Mouse (Mus musculus): ENCODE measurements around the gene Grtp1. TPM values are rescaled to one million over a fixed set of nuclear protein-coding genes. Genes with fewer than 3 reads are reported as not detected.

Gene Grtp1
- total RNA-seq, 2 experiments from 2014 or later, result 4.0 to 4.9 TPM

DNA sequence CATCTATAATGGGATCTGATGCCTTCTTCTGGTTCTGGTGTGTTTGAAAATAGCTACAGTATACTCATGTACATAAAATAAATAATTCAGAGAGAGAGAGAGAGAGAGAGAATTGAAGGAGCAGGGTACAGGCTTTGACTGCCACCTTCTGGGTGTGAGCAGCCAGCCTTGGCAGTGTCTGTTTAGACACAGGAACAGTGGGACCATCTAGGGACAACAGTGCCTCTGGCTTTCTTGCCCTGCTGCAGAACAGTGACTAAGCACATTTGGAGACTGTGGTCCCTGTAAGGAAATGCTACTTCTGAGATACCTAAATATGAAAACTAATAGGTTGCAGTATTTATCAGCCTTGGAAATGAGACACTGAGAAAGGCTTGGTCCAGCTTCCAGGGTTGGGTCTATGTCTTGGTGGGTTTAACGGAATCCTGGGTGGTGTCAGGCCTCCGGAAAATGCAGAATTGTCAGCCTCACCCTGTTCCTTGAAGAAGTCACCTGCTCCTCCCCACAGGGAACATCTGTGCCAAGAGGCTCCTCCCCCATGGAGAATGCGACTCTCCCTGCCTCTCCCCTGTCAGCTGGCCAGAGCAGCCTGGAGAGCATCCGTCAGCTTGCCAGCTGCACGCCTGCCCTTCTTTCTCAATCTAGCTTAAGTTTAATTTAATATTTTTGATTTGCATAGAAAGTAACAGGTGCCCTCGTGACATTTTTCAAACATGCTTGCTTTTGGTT, 8.4 kb upstream of the Grtp1 start:
- intact Hi-C loops (cut with DNase I), result no loop called here
- DNase-seq (ENCODE audit: low spot score in 2 of 2), result no peak

DNA sequence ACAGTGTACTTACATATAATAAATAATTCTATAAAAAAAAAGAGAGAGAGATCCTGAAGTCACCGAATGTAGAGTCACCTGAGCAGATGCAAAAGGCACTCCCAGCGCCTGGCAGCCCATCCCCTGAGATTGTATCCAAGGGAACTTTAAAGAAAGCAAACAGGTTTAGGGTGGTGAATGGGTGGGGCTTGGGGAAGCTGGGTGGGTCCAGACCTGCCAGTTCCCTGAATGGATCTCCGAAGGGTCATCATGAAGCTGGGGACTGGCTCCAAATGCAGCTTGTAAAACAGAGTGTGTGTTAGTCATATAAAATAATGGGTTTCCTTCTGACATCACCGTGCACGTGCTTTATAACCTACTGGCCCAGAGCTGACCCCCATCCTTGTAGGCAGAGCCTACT, 5.9 kb upstream of the Grtp1 start:
- intact Hi-C loops (cut with DNase I), result no loop called here
- DNase-seq (ENCODE audit: low spot score in 2 of 2), result no peak

DNA sequence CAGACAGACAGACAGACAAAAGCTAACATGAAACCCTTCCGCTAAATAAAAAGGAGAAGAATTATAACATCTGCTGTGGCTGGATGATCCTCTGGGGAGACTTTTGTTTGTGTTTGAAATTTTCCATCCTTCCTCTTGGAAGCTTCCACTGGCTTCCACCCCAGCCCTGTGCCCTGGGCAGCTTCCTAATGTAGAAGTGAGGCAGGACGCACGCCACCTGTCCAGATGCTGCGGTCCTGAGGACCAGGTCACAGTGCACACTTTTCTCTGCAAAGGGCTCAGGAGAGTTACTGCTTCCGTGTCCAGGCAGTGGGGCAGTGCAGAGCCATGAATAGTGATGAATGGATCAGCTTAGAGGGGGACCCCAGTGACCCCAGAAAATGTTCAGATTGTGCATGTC, 4.9 kb upstream of the Grtp1 start:
- intact Hi-C loops (cut with DNase I), result no loop called here
- DNase-seq (ENCODE audit: low spot score in 2 of 2), result no peak

DNA sequence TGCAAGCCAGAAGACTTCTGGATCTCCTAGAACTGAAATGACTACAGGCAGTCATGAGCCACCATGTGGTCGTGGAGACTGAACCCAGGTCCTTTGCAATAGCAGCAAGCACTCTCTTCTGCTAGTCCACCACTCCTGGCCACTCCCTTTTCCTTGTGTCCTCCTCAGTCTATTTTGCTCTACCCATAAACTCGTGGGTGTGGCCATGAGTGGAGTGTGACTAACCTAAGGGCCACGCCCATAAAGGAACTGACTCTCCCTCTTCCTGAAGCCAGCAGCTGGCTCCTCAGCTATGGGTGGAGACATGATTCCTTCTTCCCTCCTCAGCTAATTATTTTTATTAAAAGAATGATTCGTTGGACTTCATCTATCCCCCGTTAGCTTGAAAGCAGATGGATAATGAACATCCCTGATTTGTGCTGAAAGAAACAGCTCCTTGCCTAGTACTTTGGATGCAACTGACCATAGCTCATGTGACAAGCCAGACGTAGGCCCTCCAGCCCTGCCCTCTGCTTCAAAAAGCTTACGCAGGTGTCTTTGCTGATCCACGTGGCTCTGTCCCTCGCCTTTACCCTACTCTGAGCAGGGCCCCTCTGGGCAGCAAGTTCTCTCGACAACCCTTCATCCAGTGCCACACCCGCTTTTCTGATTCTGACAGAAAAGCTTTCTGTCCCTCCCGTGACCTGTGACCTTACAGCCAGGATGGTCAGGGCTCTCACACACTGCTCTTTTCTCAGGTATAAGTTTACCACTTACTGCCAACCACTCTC, 4.1 kb upstream of the Grtp1 start:
- intact Hi-C loops (cut with DNase I), result no loop called here
- DNase-seq (ENCODE audit: low spot score in 2 of 2), result no peak

DNA sequence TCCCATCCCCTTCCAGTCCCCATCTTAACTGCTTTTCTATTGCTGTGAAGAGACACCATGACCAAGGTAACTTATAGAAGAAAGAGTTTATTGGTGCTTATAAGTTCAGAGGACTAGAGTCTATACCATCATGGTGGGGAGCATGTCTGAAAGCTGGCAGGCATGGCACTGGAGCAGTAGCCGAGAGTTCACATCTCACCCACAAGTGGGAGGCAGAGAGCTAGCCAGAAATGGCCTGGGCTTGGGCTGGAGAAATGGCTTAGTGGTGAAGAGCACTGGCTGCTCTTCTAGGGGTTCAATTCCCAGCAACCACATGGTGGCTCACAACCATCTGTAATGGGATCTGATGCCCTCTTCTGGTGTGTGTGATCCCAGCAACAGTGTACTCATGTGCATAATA, 3.1 kb upstream of the Grtp1 start:
- DNase-seq (ENCODE audit: low spot score in 2 of 2), result no peak
- intact Hi-C loops (cut with DNase I), result no loop called here

DNA sequence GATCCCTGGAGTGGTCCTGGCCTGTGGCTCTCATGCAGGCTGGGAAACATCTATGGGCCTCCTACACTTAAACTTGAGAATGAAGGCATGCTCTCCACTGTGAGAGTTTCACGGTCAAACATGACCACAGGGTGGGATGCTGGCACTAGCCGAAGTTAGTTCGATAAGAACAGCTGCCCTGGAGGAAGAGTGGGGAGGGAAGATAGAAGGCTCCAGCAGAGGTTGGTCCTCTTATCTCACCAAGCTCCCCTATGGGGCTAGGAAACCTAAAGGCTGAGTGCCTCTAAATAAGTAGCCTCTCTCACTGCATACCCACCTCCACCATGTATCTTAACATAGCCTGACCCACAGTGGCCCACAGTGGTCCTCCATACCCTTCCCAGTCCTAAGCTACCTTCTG, 2.4 kb upstream of the Grtp1 start:
- no peak for DNase-seq (ENCODE audit: low spot score in 2 of 2)
- intact Hi-C loops (cut with DNase I), result no loop called here

DNA sequence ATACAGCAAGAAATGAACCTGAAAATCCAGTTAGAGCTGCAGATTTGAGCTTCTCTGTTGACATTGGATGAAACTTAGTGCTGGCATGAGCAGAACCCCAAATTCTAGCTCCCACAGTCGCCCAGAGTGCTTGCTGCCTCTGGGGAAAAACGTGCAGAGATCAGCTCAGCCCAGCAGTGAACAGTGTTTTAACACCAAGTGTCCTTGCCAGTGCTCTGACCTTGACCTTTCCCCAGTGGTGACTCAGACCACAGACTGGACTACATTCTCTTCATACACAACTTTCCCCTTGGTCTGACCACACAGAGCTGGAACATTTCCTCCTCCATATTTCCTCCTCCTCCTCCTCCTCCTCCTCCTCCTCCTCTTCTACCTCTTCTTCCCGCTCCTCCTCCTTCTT, 1.6 kb upstream of the Grtp1 start:
- intact Hi-C loops (cut with DNase I), result no loop called here
- DNase-seq (ENCODE audit: low spot score in 2 of 2), result no peak

DNA sequence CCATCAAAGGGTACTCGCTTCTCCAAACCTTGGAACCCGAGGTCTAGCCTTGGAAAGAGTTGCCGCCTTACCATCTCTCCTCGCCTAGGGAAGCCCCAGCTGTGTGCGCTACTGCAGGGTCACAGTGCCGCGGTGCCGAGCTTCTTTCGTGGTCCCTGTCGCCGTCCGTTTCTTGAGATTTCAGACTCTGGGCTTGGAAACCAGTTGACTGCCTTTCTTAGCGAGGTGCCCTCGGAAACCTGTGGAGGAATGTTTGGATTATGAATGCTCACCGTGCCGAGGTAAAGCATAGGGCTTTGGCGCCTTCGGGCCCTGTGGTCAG, 554 bp upstream of the Grtp1 start:
- intact Hi-C loops (cut with DNase I), result no loop called here
- DNase-seq (ENCODE audit: low spot score in 2 of 2), result no peak

DNA sequence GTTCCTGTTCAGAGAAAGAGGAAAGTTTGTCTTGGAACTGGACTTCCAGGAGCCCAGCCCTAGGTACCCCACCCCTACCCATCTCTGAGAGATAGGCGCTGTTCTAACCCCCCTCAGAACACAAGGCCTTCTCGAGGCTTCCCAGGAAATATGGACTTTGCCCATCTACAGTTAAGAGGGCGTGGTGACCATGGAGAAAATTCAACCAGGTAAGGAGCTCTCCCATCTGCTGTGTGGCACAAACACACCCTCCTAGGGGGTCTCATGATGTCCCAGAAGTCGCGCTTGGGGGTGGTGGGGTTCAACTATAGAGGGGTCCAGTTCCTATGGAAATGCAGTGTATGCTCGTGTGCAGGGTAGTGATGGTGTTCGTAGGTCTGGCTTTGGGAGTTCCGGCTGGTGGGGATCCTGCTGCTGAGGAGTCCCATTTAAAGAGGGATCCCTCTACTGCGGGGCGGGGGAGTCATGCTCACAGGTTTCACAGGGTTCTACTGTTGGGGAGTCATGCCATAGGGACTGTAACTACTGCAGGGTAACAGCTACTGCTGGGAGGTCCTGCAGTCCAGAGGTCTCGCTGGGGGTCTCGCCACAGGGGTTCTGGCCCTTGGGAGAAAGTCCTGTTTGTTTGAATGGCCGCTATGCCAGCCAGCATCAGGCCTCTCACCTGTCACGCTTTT, 897 bp downstream of the Grtp1 start:
- no peak for DNase-seq (ENCODE audit: low spot score in 2 of 2)
- intact Hi-C loops (cut with DNase I), result no loop called here

DNA sequence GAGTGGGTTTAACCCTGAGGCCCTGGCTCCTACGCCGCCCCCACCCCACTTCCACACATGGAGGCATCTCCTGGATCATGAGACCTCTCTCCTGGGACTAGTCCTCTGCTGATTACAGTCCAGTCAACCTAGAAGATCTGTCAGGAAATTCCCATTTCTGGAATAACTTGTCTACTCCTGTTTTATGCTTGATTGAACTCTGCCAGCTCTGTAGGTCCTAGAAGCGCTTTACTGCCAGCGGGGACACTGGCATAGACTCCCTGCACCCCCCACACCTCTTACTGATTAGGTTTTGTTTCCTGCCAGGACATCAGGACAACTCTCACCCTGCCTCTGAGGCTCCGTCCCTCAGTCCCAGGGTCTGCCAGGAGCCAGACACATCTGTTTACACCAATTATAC, 2.9 kb downstream of the Grtp1 start:
- DNase-seq (ENCODE audit: low spot score in 2 of 2), result no peak
- intact Hi-C loops (cut with DNase I), result no loop called here

DNA sequence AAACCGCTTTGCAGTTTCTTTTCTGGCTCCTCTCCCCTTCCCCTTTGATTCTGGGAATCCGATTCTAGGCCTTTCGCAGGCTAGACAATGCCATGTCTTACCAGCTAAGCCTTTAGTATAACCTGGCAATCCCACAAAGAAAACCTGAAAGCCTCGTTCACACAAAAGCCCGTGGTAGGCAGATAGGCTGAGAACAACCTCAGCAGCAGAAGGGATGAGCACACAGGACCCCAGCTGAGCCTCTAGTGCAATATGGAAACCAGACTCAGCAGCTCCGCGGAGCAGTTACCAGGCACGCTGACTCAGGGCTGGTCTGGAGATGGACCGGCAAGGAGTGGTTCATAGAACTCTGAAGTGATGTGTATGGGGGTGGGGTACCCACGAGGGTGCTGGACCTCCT, 5.6 kb downstream of the Grtp1 start:
- no peak for DNase-seq (ENCODE audit: low spot score in 2 of 2)
- intact Hi-C loops (cut with DNase I), result no loop called here

DNA sequence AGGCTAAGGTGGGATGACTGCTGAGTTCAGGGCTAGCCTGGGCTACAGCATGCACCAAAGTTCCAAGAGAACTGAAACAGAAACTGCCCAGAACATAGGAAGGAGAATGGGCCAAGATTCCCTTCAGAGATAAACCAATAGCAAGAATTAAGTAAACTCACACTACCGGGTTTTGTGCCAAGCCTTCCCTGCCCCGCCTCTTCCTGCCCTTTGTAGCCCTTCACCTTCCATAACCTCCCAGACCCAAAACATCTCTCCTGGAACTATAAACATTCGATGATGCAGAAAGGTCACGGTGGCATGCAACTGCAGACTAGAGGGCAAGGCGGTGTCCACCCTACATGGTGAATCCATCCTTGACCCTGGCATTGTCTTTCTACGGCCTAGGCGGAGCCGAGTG, 10.2 kb downstream of the Grtp1 start:
- intact Hi-C loops (cut with DNase I), result no loop called here
- DNase-seq (ENCODE audit: low spot score in 2 of 2), result no peak

DNA sequence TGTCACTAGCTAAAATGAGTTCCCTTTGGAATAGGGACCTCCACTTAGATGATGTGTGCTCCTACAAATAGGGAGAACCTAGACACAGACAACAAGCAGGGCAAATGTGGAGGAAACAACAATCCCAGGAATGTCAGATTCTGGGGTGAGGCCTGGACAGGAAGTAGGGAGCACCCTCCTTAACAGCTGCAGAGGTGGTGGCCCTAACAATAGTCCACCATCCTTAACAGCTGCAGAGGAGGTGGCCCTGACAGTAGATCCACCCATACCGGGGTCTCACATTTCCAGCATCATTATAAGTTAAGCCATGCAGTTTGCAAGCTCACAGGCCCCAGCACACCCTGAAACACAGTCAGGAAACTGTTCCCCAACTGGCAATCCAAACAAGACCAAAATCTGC, 11.6 kb downstream of the Grtp1 start:
- intact Hi-C loops (cut with DNase I), result no loop called here
- DNase-seq (ENCODE audit: low spot score in 2 of 2), result no peak

DNA sequence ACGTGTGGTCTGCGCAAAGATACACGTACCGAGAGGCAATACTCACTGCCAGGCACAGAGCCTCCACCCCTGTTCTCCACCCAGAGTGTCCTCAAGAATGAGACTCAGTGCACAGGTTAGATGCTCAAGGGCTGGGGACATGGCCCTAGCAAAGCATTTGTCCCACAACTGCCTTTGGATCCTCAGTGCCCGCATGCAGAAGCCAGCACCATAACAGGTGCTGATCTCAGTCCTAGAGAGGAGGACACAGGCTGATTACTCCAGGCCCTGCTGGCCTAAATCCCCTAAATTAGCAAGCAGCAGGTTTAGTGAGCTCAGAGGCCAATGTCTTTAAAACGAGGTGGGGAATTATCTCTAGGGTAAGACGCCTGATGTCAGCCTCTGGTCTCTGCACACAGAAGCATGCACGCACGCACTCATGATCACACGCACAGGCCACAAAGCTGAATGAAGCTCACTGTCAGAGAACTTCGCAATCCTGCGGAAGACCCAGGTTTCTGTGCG, 12.3 kb downstream of the Grtp1 start:
- DNase-seq (ENCODE audit: low spot score in 2 of 2), result no peak
- intact Hi-C loops (cut with DNase I), result no loop called here

DNA sequence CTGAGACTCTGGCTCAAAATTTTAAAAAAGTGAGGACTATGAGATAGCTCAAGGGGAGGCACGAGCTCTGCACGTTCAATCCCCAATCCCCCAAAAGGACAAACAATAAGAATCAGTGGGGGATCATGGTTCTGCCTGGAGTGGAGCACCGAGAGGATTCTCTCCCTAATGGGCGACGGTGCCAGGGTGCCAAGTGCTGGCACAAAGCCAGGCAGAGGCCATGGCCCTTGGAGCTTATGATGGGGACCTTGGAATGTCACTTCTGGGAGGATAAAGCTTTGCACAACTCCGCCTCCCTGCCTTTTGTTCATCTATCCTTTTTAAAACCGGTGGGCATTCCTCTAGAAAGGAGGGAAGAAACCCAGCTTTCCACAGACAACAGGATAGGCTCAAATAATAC, 12.8 kb downstream of the Grtp1 start:
- intact Hi-C loops (cut with DNase I), result no loop called here
- DNase-seq (ENCODE audit: low spot score in 2 of 2), result no peak

DNA sequence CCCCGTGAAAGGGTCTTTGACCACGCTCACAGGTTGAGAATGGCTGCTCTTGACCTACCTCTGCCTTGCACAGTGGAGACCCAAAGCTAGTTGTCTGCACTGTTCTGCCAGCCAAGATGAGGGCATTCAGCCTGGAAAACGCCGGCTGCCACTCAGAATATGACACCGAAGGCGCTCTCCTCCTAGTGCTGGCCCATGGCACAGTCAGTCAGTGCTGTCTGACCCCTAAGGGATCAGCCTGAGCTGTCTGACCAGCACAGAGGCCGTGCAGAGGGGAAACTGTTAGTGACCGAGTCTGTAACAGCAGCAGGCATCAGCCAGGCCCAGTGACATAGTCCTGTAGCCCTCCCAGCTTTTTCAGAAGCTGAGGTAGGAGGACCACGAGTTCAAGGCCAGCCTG, 13.2 kb downstream of the Grtp1 start:
- intact Hi-C loops (cut with DNase I), result no loop called here

DNA sequence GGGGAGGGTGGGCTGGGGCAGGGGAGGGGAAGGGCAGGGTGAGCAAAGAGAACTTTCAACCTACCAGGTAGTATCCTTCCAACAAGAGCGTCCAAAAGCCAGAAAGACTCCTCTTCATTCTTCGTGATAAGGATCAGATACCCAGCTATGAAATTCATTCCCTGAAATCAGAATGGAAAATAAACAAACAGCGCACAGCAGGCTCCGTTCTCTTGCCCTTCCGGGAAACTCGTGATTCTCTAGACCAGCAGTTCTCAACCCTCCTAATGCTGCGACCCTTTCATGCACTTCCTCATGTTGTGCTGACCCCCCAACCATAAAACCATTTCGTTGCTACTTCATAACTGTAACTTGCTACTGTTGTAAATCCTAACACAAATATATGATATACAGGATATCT, 13.6 kb downstream of the Grtp1 start:
- intact Hi-C loops (cut with DNase I), result no loop called here
- DNase-seq (ENCODE audit: low spot score in 2 of 2), result no peak

More for the DNA sequence above, 13.2 kb downstream of the Grtp1 start:
- no peak for DNase-seq (ENCODE audit: low spot score in 2 of 2)

DNA sequence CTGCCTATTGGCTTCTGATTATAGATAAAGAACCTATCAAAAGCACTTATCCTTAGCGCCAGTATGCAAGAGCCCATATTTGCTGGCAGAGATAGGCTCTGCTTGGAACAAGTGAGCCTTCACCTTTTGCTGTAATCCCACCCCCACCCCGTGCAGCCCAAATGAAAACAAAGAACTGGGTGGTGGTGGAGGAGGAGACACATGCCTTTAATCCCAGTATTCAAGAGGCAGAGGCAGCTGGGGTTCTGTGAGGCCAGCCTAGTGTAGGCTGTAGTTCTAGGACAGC, 18.8 kb downstream of the Grtp1 start:
- intact Hi-C loops (cut with DNase I), result no loop called here
- DNase-seq (ENCODE audit: low spot score in 2 of 2), result no peak

DNA sequence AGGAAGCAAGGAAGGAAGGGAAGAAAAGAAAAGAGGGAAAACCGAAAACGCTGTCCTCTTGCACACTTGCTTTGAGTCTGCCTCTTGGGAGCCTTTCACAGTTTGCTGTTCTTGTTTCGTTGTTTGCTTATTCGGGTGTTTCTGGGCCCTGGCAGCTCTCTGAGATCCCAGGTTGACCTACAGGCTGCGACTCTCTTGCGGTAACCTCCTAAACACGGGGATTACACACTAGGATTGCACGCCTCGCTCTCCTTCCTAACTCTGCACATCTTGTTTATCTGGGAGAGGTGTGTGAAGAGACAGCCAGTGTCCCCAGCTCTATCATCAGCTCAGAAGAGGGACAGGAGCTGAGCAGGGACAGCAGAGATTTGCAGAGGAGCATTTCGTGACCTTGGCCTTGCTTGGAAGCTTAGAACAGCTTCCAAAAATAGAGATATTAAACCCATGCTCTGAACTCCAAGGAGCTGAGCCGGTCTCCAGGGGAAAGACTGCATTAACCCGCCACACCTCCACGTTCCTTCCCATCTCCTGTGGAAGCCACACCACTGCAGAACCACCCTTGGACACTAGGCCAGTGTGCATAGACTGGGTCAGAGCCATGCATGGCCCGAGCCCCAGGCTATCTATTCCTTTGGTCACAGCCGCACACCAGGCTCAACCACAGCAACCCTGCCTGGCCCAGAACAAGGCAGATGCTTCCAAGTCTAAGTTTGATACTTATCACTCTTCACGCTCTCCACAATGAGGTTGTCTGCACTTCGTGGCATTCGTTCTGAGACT, 19.3 kb downstream of the Grtp1 start:
- intact Hi-C loops (cut with DNase I), result no loop called here
- no peak for DNase-seq (ENCODE audit: low spot score in 2 of 2)

DNA sequence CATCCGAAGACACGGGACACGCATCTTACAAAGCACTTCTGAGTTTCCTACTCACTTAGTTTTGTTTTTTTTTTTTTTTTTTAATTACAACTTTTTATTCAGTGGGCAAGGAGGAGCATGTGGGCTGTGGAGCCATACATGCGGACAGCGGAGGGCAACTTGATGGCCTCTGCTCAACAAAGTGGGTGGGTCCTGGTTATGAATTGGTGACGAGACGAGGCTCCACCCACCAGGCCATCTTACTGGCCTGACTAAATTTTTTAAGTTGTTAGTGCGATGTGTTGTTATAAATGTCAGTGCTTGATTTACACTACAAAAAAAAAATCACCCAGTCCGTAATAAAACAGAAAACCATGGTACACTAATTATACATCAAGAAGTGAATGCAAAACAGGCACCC, 20.0 kb downstream of the Grtp1 start:
- intact Hi-C loops (cut with DNase I), result no loop called here
- DNase-seq (ENCODE audit: low spot score in 2 of 2), result no peak

Data from left cerebral cortex, postnatal 25 days (tissue).